Mouse (Mus musculus) lung, postnatal 0 days (tissue): ENCODE data around the gene Cds2.

ENCODE experiments used
- CTCF ChIP-seq: IDR thresholded peaks from 2 replicates; pipeline ENCODE4 v1.5.1; 2016; ENCODE audit warnings: antibody characterized with exemption, mild to moderate bottlenecking
- EP300 ChIP-seq: IDR thresholded peaks from 2 replicates; pipeline ENCODE4 v1.6.1; 2016; ENCODE audit warnings: antibody characterized with exemption, mild to moderate bottlenecking, control low read depth

GRCm38 (mm10) chr2:132316041-132316808, 53.3 kb downstream of the Cds2 start:
- TF ChIP-seq EP300 (no peak), CTCF (peak; percentile 93)
